Mouse (Mus musculus): ENCODE results near the gene Bean1.

- TF ChIP-seq POLR2A (IDR thresholded peaks at IDR 0.05; ENCODE audit: insufficient read depth, low read length) = no peak
- TF ChIP-seq CTCF (IDR thresholded peaks at IDR 0.05; ENCODE audit: low read depth, low read length) = peak; percentile 53
- TF ChIP-seq EP300 (IDR thresholded peaks at IDR 0.05; ENCODE audit: insufficient read depth, low read depth, low read length) = no peak
Measured at GRCm38 (mm10) chr8:104234573-104234972, 64.3 kb downstream of the Bean1 start.
